Mouse (Mus musculus): ENCODE measurements around the gene Adam22. TPM values are rescaled to one million over a fixed set of nuclear protein-coding genes. Genes with fewer than 3 reads are reported as not detected.

Adam22 gene
- polyA plus RNA-seq (2021): 6.4 TPM

GRCm38 (mm10) chr5:8367614-8368327, at the start of gene Adam22:
TSS of gene Adam22 (minus strand) at chr5:8368160.
- in situ Hi-C loops (cut with MboI; ENCODE audit: low pct_unique_long_range_greater_than_20kb): no loop called here
- peak; percentile 71 for DNase-seq (ENCODE audit: low read depth, low spot score)
- H3K27me3 ChIP-seq: peaks cover 17% of the 10 kb centered on the region
- ATAC-seq: peak; percentile 97
- CTCF ChIA-PET: interaction anchor here (0.8 to 5.1 kb wide), 14 partner anchors 11 to 224 kb away, joined by 3 to 56 read pairs (median 4); no protein-coding TSS in a partner anchor
- POLR2A ChIA-PET: interaction anchor here (0.9 to 1.5 kb wide), 6 partner anchors 8 to 628 kb away, joined by 3 to 4 read pairs (median 3); no protein-coding TSS in a partner anchor
- TF ChIP-seq CTCF (IDR thresholded peaks at IDR 0.05): no peak

GRCm38 (mm10) chr5:8417443-8417842, 49.5 kb upstream of the Adam22 start:
- in situ Hi-C loops (cut with MboI; ENCODE audit: low pct_unique_long_range_greater_than_20kb): no loop called here
- H3K27me3 ChIP-seq: no peaks in the 10 kb centered on the region
- ChIA-PET CTCF (interaction anchor here (0.7 to 1.4 kb wide), 6 partner anchors 9 to 695 kb away, joined by 3 to 5 read pairs (median 4); no protein-coding TSS in a partner anchor), POLR2A (no interaction called here)
- no peak for TF ChIP-seq CTCF (IDR thresholded peaks at IDR 0.05)
- ATAC-seq: peak; percentile 9
- DNase-seq (ENCODE audit: low read depth, low spot score): no peak

GRCm38 (mm10) chr5:8416683-8417413, 48.9 kb upstream of the Adam22 start:
- no peak for DNase-seq (ENCODE audit: low read depth, low spot score)
- in situ Hi-C loops (cut with MboI; ENCODE audit: low pct_unique_long_range_greater_than_20kb): no loop called here
- POLR2A ChIA-PET: no interaction called here
- TF ChIP-seq CTCF (IDR thresholded peaks at IDR 0.05): no peak
- H3K27me3 ChIP-seq: no peaks in the 10 kb centered on the region
- CTCF ChIA-PET: interaction anchor here (0.7 to 1.4 kb wide), 5 partner anchors 8 to 54 kb away, joined by 3 to 5 read pairs (median 4); no protein-coding TSS in a partner anchor
- ATAC-seq: peak; percentile 66

GRCm38 (mm10) chr5:8408746-8409145, 40.8 kb upstream of the Adam22 start:
- POLR2A ChIA-PET: no interaction called here
- peak; percentile 40 for TF ChIP-seq CTCF (IDR thresholded peaks at IDR 0.05)
- DNase-seq (ENCODE audit: low read depth, low spot score) (no peak), ATAC-seq (no peak)
- H3K27me3 ChIP-seq: no peaks in the 10 kb centered on the region
- CTCF ChIA-PET: interaction anchor here (0.8 to 2.4 kb wide), 9 partner anchors 9 to 647 kb away, joined by 3 to 11 read pairs (median 5); partner anchors contain the start of gene Adam22
- in situ Hi-C loops (cut with MboI; ENCODE audit: low pct_unique_long_range_greater_than_20kb): loop anchor here (10.0 kb wide), 2 partner anchors 244 to 436 kb away; no protein-coding TSS in a partner anchor

GRCm38 (mm10) chr5:8397587-8398249, 29.8 kb upstream of the Adam22 start:
- no peak for ATAC-seq
- in situ Hi-C loops (cut with MboI; ENCODE audit: low pct_unique_long_range_greater_than_20kb): no loop called here
- TF ChIP-seq CTCF (IDR thresholded peaks at IDR 0.05): no peak
- ChIA-PET CTCF (no interaction called here), POLR2A (no interaction called here)
- H3K27me3 ChIP-seq: peaks cover 3% of the 10 kb centered on the region
- DNase-seq (ENCODE audit: low read depth, low spot score): no peak

GRCm38 (mm10) chr5:8393891-8394583, 26.1 kb upstream of the Adam22 start:
- in situ Hi-C loops (cut with MboI; ENCODE audit: low pct_unique_long_range_greater_than_20kb): no loop called here
- DNase-seq (ENCODE audit: low read depth, low spot score): no peak
- H3K27me3 ChIP-seq: peaks cover 3% of the 10 kb centered on the region
- ChIA-PET CTCF (interaction anchor here (0.9 to 1.9 kb wide), 5 partner anchors 15 to 426 kb away, joined by 3 to 5 read pairs (median 4); no protein-coding TSS in a partner anchor), POLR2A (no interaction called here)
- TF ChIP-seq CTCF (IDR thresholded peaks at IDR 0.05): no peak
- no peak for ATAC-seq

- CTCF ChIA-PET: interaction anchor here (1.2 to 1.6 kb wide), 4 partner anchors 10 to 144 kb away, joined by 3 to 5 read pairs (median 4); no protein-coding TSS in a partner anchor
- no peak for DNase-seq (ENCODE audit: low read depth, low spot score)
- ATAC-seq: no peak
- TF ChIP-seq CTCF (IDR thresholded peaks at IDR 0.05): no peak
- in situ Hi-C loops (cut with MboI; ENCODE audit: low pct_unique_long_range_greater_than_20kb): loop anchor here (5.0 kb wide), 1 partner anchor 38 kb away; no protein-coding TSS in a partner anchor
- peaks cover 22% of the 10 kb centered on the region for H3K27me3 ChIP-seq
- POLR2A ChIA-PET: no interaction called here
Observed at GRCm38 (mm10) chr5:8374297-8374906, 6.4 kb upstream of the Adam22 start.

GRCm38 (mm10) chr5:8373415-8373814, 5.5 kb upstream of the Adam22 start:
- ATAC-seq: no peak
- in situ Hi-C loops (cut with MboI; ENCODE audit: low pct_unique_long_range_greater_than_20kb): loop anchor here (5.0 kb wide), 1 partner anchor 39 kb away; no protein-coding TSS in a partner anchor
- CTCF ChIA-PET: interaction anchor here (1.4 to 1.6 kb wide), 2 partner anchors 9 to 44 kb away, joined by 4 to 5 read pairs; no protein-coding TSS in a partner anchor

GRCm38 (mm10) chr5:8368781-8369180, 821 bp upstream of the Adam22 start:
- no peak for TF ChIP-seq CTCF (IDR thresholded peaks at IDR 0.05)
- no peak for ATAC-seq
- ChIA-PET CTCF (interaction anchor here (1.2 to 3.4 kb wide), 3 partner anchors 41 to 203 kb away, joined by 4 to 11 read pairs (median 7); no protein-coding TSS in a partner anchor), POLR2A (interaction anchor here (0.9 kb wide), 1 partner anchor 11 kb away, joined by 3 read pairs; no protein-coding TSS in a partner anchor)
- H3K27me3 ChIP-seq: peaks cover 20% of the 10 kb centered on the region
- in situ Hi-C loops (cut with MboI; ENCODE audit: low pct_unique_long_range_greater_than_20kb): no loop called here
- no peak for DNase-seq (ENCODE audit: low read depth, low spot score)

More at GRCm38 (mm10) chr5:8373415-8373814, 5.5 kb upstream of the Adam22 start:
- TF ChIP-seq CTCF (IDR thresholded peaks at IDR 0.05): no peak
- peaks cover 23% of the 10 kb centered on the region for H3K27me3 ChIP-seq
- DNase-seq (ENCODE audit: low read depth, low spot score): no peak
- POLR2A ChIA-PET: no interaction called here
